Mouse (Mus musculus) megakaryocyte, embryonic 14.5 days (primary cell): ENCODE data around the gene Top3a. TPM values are rescaled to one million over a fixed set of nuclear protein-coding genes. Genes with fewer than 3 reads are reported as not detected.
"Not testable (repeated sequence)": the region's sequence is repeated elsewhere in the genome, so short reads cannot be mapped to it uniquely, and the experiment has no call there.

Experiments used
- H3K27me3 ChIP-seq: replicated peaks from 2 replicates; pipeline ENCODE3; 2012; ENCODE audit warnings: inconsistent platforms
- H3K36me3 ChIP-seq: replicated peaks from 2 replicates; pipeline ENCODE3; 2012; ENCODE audit warnings: low read length, inconsistent platforms, mixed read lengths
- H3K4me1 ChIP-seq: 2 replicates; pipeline ENCODE4 v1.6.1; 2012; ENCODE audit warnings: inconsistent platforms
- H3K4me3 ChIP-seq: replicated peaks from 2 replicates; pipeline ENCODE3; 2012; ENCODE audit warnings: moderate library complexity, mild to moderate bottlenecking, inconsistent platforms
- H3K9me3 ChIP-seq: 2 replicates; pipeline ENCODE4 v1.6.1; 2012; ENCODE audit warnings: inconsistent platforms
- FLI1 ChIP-seq: IDR thresholded peaks from 2 replicates; pipeline ENCODE4 v1.6.1; 2012; ENCODE audit warnings: low read length, inconsistent platforms, mixed read lengths
- GATA1 ChIP-seq: IDR thresholded peaks from 3 replicates; pipeline ENCODE4 v1.6.1; 2012; ENCODE audit warnings: mixed read lengths, low read length, inconsistent platforms, borderline replicate concordance
- polyA plus RNA-seq: library from polyadenylated mRNA; stranded (reverse); fragments of >175 nt; gene quantifications from 2 replicates; pipeline ENCODE4 v1.2.3, GENCODE M21; 2012; ENCODE audit warnings: low replicate concordance; ENCODE audit not compliant: insufficient read depth

Top3a gene
- polyA plus RNA-seq: 1.9 and 4.7 TPM in 2 replicates

DNA sequence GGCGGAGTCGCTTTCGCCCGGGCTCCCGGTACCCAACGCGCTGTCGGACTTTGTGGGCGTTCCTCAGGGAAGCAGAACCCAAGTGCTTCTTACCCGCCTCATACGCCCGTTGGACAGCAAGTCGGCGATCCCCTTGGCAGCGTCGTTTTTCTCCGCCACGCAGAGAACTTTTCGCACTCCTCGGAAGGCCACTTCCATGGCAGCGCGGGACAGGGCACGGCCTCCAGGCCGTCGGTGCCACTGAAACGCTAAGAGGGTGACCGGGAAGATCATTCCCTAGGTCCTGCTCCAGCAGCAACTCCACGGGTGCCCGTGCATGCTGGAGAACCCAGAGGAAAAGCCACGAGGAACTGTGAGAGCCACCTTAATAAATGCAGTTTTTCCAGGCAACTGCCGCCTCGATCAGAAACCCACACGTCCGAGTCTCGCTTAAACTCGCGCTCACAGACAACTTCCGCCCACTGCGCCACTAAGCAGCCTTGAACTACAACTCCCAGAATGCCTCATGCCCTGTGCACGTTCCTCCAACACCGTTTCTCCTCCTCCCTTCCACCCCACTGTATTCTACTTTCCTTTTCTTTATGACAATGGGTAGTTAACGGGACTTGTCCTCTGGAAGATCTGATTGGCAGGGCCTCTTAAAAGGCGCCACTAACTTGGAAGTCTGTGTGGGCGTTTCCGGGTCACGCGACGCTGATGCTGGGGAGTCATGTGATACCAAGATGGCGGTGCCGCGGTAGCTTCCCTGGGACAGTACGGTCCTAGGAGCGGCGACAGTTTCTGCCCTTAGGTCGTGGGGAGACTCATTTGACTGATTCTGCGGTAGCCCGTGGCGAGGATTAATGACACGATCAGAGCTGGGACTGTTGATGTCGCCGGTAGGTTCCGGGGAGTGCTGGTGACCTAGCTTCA lies at the start of gene Top3a, which contains the start of gene Smcr8:
TSS of gene Top3a (minus strand) at position 537 of the 912 bp plus-strand sequence.
TSS of gene Smcr8 (plus strand) at position 696 of the 912 bp plus-strand sequence.
- Histone ChIP-seq H3K36me3 (peaks cover 39% of the 10 kb centered on the region), H3K27me3 (no peaks in the 10 kb centered on the region), H3K4me3 (peak within 1 kb of the TSS; percentile 99), H3K4me1 (peaks cover 72% of the 10 kb centered on the region), H3K9me3 (no peaks in the 10 kb centered on the region)
- TF ChIP-seq FLI1 (no peak), GATA1 (no peak)

- no peak overlapping the region for H3K4me3 ChIP-seq
- H3K4me1 ChIP-seq: peaks cover 37% of the 10 kb centered on the region
- H3K27me3 ChIP-seq: no peaks in the 10 kb centered on the region
- 0 out of 2 replicates have a peak, but pooled peaks cover 3% of the 10 kb centered on the region for H3K9me3 ChIP-seq
- no peaks in the 10 kb centered on the region for H3K36me3 ChIP-seq
- TF ChIP-seq GATA1 (no peak), FLI1 (no peak)
These were observed 49.5 kb upstream of the Top3a start for GRCm38 (mm10) chr11:60826700-60827099.

DNA sequence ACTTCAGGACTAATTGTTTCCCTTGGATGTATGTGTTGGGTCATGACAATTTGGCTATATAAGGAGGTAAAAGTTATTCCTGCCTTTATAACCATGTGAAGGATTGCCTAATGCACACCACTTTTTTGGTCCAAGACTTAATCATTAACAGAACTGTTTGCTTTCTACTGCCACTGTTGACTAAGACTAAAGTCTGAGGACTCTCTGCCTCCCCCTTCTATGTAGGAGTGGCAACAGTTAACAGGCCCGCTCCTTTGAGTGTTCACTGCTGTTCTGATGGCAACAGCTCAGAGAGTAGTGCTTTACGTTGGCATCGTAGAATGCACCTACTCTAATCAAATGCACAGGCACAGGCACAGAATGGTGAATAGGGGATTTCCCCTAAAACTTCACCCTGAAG lies 48.0 kb upstream of the Top3a start:
- no peak overlapping the region for H3K4me3 ChIP-seq
- H3K27me3 ChIP-seq: no peaks in the 10 kb centered on the region
- H3K36me3 ChIP-seq: no peaks in the 10 kb centered on the region
- H3K4me1 ChIP-seq: peaks cover 26% of the 10 kb centered on the region
- 0 out of 2 replicates have a peak, but pooled peaks cover 3% of the 10 kb centered on the region for H3K9me3 ChIP-seq
- TF ChIP-seq GATA1 (no peak), FLI1 (no peak)

DNA sequence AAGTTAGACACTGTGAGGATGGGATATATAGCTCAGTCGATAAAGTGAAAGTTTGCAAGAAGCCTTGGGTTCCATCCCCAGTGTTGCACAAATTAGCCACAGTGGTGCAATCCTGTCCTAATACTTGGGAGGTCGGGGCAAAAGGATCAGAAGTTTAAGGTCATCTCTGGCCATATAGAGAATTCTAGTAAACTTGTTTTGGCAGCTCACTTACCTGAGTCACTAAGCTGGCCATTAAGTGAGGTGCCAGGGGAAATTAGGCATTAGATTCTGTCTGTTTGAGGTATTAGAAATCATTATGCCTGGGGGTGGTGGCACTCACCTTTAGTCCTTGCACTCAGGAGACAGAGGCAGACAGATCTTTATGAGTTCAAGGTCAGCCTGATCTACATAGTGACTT lies 46.6 kb upstream of the Top3a start:
- Histone ChIP-seq H3K4me3 (no peak overlapping the region), H3K4me1 (peaks cover 21% of the 10 kb centered on the region), H3K9me3 (0 out of 2 replicates have a peak, but pooled peaks cover 3% of the 10 kb centered on the region), H3K36me3 (no peaks in the 10 kb centered on the region), H3K27me3 (no peaks in the 10 kb centered on the region)
- no peak for TF ChIP-seq GATA1
- no peak for TF ChIP-seq FLI1

DNA sequence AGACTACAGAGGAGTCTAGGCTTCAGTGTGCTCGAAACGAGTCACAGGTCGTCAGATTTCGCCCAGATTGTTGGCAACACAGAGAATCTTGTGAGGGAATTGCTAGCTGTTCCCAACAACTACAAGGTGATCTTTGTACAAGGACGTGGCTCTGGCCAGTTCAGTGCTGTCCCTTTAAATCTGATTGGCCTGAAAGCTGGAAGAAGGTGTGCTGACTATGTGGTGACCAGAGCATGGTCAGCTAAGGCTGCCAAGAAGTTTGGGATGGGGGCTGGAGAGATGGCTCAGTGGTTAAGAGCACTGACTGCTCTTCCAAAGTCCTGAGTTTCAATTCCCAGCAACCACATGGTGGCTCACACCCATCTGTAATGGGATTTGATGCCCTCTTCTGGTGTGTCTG lies 39.2 kb upstream of the Top3a start:
- Histone ChIP-seq H3K36me3 (no peaks in the 10 kb centered on the region), H3K27me3 (peaks cover 7% of the 10 kb centered on the region), H3K9me3 (0 out of 2 replicates have a peak, but pooled peaks cover 5% of the 10 kb centered on the region), H3K4me1 (peaks cover 3% of the 10 kb centered on the region; the same call in 1 of the 2 replicates), H3K4me3 (no peak overlapping the region)
- TF ChIP-seq FLI1 (no peak), GATA1 (no peak)

DNA sequence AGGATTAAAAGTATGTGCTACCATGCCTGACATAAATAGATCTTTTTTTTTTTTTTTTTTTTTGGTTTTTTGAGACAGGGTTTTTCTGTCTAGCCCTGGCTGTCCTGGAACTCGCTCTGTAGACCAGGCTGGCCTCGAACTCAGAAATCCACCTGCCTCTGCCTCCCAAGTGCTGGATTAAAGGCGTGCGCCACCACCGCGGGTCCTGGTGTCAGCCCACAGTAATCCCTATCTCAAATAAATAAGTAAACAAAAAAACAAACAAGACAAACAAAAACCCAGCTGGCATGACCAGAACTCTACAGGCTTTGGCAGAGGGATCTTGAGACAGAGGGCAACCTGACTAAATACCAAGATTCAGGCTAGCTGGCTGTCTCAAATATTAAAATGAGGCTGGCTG lies 34.5 kb upstream of the Top3a start, which contains the start of gene Shmt1:
TSS of gene Shmt1 (minus strand) at position 101 of the 400 bp plus-strand sequence.
- not testable (repeated sequence) for H3K36me3 ChIP-seq, H3K9me3 ChIP-seq, H3K27me3 ChIP-seq
- peak within 1 kb of the TSS; percentile 91 for H3K4me3 ChIP-seq
- peaks cover 34% of the 10 kb centered on the region for H3K4me1 ChIP-seq

DNA sequence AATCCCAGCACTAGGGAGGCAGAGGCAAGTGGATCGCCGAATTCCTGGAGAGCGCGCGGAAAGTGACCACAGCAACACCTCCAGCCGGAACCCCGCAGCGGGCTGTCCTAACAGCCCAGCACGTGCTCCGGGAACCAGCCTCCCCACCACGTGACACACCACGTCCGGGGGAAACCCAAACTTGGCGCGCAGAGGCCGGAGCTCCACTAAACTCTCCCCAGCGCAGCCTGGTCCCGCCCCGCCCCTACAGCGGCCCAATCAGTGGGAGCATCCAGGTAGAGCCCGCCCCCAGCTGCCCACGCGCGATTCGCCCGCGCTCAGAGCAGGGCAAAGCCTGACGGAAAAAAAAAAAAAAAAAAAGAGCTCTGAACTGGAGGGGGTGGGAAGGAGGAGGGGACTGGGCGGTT lies 33.9 kb upstream of the Top3a start:
- H3K9me3 ChIP-seq: 0 out of 2 replicates have a peak, but pooled peaks cover 5% of the 10 kb centered on the region
- H3K27me3 ChIP-seq: no peaks in the 10 kb centered on the region
- H3K4me3 ChIP-seq: peak overlapping the region; percentile 91
- TF ChIP-seq FLI1 (peak; percentile 14; the same call in 1 of the 2 replicates), GATA1 (no peak)
- peaks cover 34% of the 10 kb centered on the region for H3K4me1 ChIP-seq
- peaks cover 3% of the 10 kb centered on the region for H3K36me3 ChIP-seq

- H3K9me3 ChIP-seq: 0 out of 2 replicates have a peak, but pooled peaks cover 5% of the 10 kb centered on the region
- TF ChIP-seq FLI1 (no peak), GATA1 (no peak)
These were observed 33.1 kb upstream of the Top3a start for GRCm38 (mm10) chr11:60810046-60810965.

GRCm38 (mm10) chr11:60809546-60809945 lies 32.4 kb upstream of the Top3a start:
- TF ChIP-seq GATA1 (no peak), FLI1 (no peak)
- H3K4me1 ChIP-seq: peaks cover 34% of the 10 kb centered on the region
- 0 out of 2 replicates have a peak, but pooled peaks cover 5% of the 10 kb centered on the region for H3K9me3 ChIP-seq
- H3K36me3 ChIP-seq: peaks cover 8% of the 10 kb centered on the region
- no peaks in the 10 kb centered on the region for H3K27me3 ChIP-seq
- H3K4me3 ChIP-seq: peak overlapping the region; percentile 91

More at GRCm38 (mm10) chr11:60810046-60810965, 33.1 kb upstream of the Top3a start:
- H3K4me3 ChIP-seq: peak overlapping the region; percentile 91
- H3K27me3 ChIP-seq: no peaks in the 10 kb centered on the region
- H3K36me3 ChIP-seq: peaks cover 6% of the 10 kb centered on the region
- H3K4me1 ChIP-seq: peaks cover 34% of the 10 kb centered on the region
